Mouse (Mus musculus): ENCODE measurements around the gene Fam19a2.

Fam19a2 gene

GRCm38 (mm10) chr10:123385641-123386040 is 121.8 kb downstream of the Fam19a2 start:
- DNase-seq (ENCODE audit: low read depth): no peak

- DNase-seq (ENCODE audit: low read depth): no peak
Measured at GRCm38 (mm10) chr10:123395429-123395828, 131.6 kb downstream of the Fam19a2 start.

DNA sequence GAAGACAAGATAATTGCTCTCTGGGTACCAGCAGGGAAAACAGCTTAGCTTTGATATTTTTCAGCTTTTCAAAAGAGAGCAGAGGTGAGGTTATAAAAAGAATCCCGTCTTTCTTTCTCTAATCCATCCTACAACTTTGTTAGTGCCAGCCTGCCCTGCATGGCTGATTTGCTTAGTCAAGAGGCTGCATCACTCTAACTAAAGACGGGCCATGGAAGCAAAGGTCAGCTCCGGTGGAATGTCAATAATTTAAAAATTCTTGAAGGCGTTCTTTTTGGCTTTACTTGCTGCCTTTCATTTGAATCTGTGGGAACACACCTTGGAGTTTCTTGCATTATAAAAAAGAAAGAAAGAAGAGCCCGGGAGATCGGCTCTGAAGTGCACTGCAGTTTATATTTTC is 134.3 kb downstream of the Fam19a2 start:
- DNase-seq (ENCODE audit: low read depth): no peak

GRCm38 (mm10) chr10:123401188-123401587 is 137.4 kb downstream of the Fam19a2 start:
- DNase-seq (ENCODE audit: low read depth): no peak

DNA sequence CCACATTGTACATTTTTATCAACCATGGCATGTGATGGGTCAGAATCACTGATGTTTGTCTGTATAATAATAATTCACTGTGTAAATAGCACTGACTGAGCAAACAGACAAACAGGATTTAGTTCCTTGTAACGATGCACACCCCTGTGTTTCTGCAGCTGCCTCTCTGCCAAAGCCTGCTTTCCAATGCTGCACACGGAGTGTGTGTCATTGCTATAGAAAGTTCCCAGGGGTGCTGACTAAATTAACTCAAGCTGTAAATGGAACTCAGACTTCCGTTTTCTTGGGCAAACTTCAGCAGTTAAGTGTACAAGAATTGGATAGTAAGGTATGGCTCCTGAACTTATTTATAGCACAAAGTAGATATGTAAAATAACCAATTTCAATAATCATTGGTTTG is 138.7 kb downstream of the Fam19a2 start:
- DNase-seq (ENCODE audit: low read depth): no peak

GRCm38 (mm10) chr10:123414953-123415352 is 151.2 kb downstream of the Fam19a2 start:
- DNase-seq (ENCODE audit: low read depth): no peak

DNA sequence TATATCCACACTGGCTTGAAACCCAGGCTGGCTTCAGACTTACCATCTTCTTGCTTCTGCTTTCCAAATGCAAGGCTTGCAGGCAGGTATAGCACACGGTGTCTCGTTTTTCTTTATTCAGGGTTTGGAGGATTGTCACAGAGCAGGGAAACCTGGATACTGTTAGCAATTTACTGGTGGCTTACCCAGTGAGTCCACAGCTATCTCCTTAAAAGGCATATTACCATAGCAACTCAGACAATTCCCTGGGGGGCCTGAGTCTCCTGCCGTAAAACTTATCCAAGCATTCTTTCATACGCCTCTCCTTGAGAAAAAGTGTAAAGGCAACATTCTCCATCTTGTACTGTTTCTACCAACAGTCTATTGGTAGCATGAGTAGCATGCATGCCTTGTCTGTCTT is 152.2 kb downstream of the Fam19a2 start:
- no peak for DNase-seq (ENCODE audit: low read depth)

- DNase-seq (ENCODE audit: low read depth): no peak
Measured at GRCm38 (mm10) chr10:123418616-123419173, 154.9 kb downstream of the Fam19a2 start.

DNA sequence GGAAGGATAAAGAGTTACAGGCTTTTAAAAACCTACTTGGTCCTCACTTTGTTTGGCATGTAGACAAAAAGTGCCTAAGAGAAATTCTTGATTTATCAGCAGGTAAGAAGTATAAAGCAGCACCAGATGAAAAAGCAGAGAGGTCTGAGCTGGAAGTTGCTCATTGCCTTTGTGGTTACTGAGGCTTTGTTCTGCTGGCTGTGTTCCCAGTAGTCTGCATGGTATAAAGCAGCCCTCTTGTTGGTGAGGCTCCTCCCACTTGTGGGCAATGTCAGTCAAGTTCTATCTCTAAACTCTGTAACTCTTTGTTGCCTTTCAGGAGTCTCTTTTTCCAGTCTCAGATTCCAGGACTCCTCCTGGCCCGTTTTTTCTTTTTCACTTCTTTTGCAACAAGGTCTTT is 156.5 kb downstream of the Fam19a2 start:
- DNase-seq (ENCODE audit: low read depth): no peak

DNA sequence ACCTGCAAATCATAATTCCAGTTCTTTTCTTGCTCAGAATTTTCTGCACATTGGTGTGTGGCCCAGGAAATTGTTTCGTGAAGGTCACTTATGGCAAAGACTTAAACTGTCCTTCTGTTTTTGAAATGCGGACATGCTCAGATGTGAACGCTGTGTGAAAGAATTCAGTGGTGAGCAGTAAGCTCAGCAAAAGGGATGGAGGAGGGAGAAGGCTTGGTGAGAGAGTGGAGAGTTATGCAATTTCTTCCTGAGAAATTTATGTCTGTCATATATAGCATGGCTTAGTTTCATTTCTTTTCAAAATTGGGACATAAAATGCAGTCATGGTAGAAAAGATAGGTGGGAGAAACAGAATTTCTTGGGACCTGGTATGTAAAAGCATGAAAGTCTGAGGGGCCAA is 160.7 kb downstream of the Fam19a2 start:
- DNase-seq (ENCODE audit: low read depth): no peak

DNA sequence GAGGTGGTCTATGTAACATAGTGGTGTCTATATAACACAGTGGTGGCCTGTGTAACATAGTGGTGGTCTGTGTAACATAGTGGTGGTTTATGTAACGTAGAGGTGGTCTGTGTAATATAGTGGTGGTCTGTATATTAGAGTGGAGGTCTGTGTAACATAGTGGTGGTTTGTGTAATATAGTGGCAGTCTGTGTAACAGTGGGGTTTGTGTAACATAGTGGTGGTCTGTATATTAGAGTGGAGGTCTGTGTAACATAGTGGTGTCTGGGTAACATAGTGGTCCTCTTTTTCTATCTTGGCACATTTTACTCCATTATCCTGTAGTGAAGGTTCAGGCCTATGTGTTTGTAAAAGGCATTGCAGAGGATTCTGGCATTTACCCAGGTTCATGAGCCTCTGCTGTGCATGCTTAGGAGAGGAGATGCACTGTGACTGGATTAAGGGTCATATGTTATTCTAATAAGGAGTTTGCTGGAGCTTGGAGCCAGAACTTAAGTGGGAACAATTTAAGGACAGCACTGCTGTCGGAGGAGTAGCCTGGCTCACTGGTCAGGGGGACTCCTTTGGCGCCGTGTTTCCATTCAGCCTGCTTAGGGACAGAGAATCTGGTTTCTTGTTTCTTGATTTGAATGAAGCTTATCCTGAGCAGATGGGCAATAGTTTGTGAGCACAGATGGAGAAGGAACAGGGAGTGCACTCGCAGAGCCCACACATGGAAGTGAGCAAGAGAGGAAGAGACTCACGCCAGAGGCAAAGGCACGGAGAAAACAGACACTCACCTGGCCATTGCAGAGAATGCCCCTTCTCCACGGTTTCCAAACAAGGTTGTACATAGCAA is 162.9 kb downstream of the Fam19a2 start:
- no peak for DNase-seq (ENCODE audit: low read depth)

DNA sequence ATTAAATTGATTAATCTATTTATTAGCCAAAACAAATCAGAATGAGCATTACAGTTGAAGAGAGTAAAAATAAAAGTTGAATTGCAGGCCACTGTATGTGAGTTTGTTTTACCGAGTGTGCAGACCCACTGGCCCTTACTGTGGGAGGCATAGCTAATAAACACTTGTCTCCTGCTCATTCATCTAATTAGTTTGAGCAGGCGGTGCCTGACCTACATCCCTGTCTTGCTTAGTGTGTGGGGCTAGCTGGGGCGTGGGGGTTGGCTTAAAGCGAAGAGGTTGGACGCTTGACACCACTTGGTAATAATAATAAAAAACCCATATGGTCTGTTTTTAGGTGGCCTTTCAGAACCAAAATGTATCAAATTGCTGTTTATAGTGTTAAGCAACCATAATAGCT is 167.8 kb downstream of the Fam19a2 start:
- DNase-seq (ENCODE audit: low read depth): no peak

DNA sequence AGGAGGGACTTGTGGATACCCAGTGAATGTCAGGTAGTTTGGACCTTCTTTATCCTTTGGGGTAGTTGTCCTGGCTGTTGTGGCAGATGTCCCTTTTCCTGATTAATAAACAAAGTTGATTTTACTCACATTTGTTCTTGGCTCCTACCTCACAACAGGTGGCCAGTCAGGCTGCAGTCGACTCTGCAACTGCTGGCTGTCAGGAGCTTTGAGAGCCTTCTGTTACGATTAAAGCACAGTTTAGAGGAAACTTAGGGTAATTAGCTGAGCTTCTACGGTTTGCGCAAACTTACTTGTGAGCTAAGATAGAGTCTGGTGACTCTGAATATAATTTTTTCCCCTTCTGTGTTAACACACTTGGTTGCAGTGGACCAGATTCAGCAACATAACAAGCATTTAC is 173.8 kb downstream of the Fam19a2 start:
- DNase-seq (ENCODE audit: low read depth): no peak

DNA sequence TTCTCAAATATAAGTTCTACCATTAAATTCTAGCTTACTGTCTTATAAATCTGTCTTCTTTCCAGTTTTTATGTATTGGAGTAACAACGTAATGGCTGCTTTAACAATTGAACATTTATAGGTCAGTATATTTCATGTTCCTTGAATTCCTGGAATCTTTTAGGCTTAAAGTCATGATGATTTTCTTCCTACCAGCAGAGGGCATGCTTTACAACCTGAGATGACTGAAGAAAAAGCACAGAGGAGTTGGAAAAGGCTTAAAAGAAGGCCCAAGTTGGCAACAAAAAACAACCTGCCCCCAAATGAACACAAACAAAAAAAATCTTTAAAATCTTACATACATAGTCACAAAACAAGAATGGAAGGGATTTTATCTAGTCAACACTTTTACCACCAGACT is 193.0 kb downstream of the Fam19a2 start:
- DNase-seq (ENCODE audit: low read depth): no peak

DNA sequence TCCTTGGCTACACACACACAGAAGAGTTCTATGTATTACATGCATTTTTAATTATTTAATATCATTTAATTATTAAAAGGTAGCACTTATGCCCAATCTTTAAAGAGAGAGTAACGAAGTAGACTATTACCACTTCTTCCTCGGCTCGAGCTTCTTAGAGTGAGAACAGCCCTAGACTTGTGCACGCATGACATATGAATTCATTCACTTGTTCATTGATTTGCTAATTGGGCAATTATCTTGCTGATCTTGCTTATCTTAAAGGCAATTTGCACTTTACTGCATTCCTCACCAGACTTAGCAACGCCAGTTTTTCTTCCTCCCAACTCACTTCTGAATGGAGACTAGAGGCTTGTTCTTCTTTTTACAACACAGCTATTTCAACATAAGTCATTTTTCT is 196.7 kb downstream of the Fam19a2 start:
- no peak for DNase-seq (ENCODE audit: low read depth)

DNA sequence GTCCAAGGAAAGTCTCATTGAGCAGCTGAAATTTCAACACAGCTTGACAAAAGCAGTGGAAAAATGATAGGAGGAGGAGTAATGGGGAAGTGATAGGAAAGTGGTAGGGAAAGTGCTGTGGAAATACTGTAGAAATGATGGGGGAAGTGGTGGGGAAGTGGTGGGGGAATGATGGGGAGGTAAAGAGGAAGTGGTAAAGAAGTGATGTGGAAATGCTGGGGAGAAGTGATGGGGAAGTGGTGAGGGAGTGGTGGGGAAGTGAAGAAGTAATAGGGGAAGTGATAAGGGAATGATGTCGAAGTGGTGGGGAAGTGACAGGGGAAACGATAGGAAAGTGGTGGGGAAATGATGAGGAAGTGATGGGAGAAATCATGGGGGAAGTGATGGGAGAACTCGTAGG is 198.5 kb downstream of the Fam19a2 start:
- DNase-seq (ENCODE audit: low read depth): no peak

- no peak for DNase-seq (ENCODE audit: low read depth)
Measured at GRCm38 (mm10) chr10:123514749-123515148, 251.0 kb downstream of the Fam19a2 start.

DNA sequence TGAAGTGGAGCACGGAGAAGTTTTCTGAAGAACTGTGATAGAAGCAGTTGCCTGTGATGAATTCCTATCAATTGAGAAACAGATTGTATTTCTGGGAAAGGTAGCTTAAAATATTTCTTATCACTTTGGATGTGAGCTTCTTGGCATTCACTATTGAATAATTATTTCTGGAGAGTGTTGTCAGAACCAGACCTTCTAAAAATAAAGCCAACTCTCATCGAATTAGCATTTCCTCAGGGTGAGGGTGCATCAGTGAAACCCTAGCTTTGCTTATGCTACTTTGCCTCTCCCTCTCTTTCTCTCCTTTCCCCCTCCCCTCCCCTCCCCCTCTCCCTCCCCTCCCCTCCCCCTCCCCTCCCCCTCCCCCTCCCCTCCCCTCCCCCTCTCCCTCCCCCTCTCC is 256.8 kb downstream of the Fam19a2 start:
- DNase-seq (ENCODE audit: low read depth): no peak

DNA sequence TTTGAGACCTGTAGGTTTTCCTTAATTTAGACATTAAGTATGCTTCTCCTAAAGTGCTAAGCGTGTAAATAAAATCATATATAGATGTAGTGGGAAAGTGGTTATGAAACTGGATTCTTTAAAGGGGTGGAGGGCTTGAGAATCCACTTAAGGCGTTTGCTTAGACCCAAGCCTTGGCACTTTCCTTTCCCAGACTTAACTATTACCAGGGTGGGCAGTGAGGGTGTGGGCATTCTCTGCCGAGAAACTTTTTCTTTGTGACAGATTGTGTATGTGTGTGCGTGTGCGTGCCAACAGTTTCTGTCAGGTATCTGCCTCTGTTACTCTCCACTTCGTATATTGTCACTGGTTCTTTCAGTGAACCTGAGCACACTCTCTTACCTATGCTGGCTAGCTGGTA is 257.4 kb downstream of the Fam19a2 start:
- DNase-seq (ENCODE audit: low read depth): no peak

DNA sequence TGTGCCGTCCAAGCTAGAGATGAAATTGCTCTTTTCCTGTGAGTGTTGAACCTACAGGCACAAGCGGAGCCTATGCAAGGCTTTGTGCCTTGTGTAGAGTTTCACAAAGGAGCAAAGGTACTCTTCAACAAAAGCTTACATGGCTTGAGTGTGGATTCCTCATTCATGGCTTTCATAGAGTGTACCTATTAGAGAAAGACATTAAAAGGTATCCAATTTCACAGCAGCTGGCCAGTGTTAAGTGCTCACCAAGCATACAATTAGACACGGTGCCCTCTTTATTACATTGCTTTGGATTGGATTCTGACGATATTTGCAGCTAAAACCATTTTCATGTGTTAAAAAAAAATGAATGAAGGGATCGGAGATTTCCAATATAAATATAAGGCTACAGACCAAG is 261.6 kb downstream of the Fam19a2 start:
- no peak for DNase-seq (ENCODE audit: low read depth)

- no peak for DNase-seq (ENCODE audit: low read depth)
Measured at GRCm38 (mm10) chr10:123526059-123526458, 262.3 kb downstream of the Fam19a2 start.

GRCm38 (mm10) chr10:123536143-123536542 is 272.3 kb downstream of the Fam19a2 start:
- no peak for DNase-seq (ENCODE audit: low read depth)

DNA sequence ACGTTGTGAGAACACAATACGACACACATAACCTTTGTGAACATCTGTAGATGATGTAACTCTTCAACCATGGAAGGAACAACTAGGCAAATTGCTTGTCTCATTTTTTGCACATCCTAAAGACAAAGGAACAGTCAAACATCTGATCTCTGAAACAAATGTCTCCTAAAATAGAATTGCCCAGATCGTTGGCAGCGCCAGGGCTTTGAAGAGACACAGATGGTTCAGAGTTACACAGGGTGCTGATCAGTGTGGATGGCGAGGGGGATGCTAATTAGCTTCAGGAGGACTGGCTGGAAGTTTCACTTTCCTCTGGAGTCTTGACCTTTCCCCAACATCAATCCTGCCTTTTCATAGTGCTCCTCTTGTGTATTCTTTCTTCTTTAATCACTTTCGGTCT is 284.6 kb downstream of the Fam19a2 start:
- no peak for DNase-seq (ENCODE audit: low read depth)

GRCm38 (mm10) chr10:123567677-123568076 is 303.9 kb downstream of the Fam19a2 start:
- no peak for DNase-seq (ENCODE audit: low read depth)

All from naive thymus-derived CD4-positive, alpha-beta T cell, adult 2 months (primary cell).